Mouse (Mus musculus) adrenal gland, adult 18-20 months (tissue): Measurements from ENCODE around the gene Wipi2. TPM values are rescaled to one million over a fixed set of nuclear protein-coding genes. Genes with fewer than 3 reads are reported as not detected.

Experiments
- DNase-seq, 2 experiments: peaks; one replicate each; pipeline ENCODE4 v3.0.0; 2021 to 2022; ENCODE audit warnings: low spot score in 2 of 2
- total RNA-seq, 2 experiments: library from RNA; stranded (reverse); gene quantifications; 1 replicate in 1 of 2; 2 replicates in 1 of 2; pipeline ENCODE4 v1.2.3; 2021

The Wipi2 gene
- total RNA-seq, 2 experiments from 2014 or later: 104 TPM

- peak; percentile 88 to 89 for DNase-seq
These were observed 90.5 kb downstream of the Wipi2 start for GRCm38 (mm10) chr5:142718037-142718436.

- DNase-seq: no peak
These were observed 91.0 kb downstream of the Wipi2 start for GRCm38 (mm10) chr5:142718486-142718885.

- no peak for DNase-seq
These were observed 92.4 kb downstream of the Wipi2 start for GRCm38 (mm10) chr5:142719897-142720296.

Other genes with a start within 250 kb of the Wipi2 start
- gene Foxk1, start 226.2 kb upstream of the Wipi2 start, total RNA-seq: 10 to 100 TPM; 17.9 to 22.1 TPM
- gene Ap5z1, start 163.8 kb upstream of the Wipi2 start, total RNA-seq: 10 to 100 TPM; 15.4 to 18.1 TPM
- under 1 TPM; 0.10 TPM for gene Papolb, start 97.6 kb upstream of the Wipi2 start, total RNA-seq
- gene Radil, start 76.6 kb upstream of the Wipi2 start, total RNA-seq: 1 to 10 TPM; 3.4 to 5.4 TPM
- 10 to 100 TPM; 46.2 to 55.8 TPM for gene Mmd2, start 18.9 kb upstream of the Wipi2 start, total RNA-seq
- 10 to 100 TPM; 22.9 to 25.0 TPM for gene Slc29a4, start 64.8 kb downstream of the Wipi2 start, total RNA-seq
- gene Tnrc18, start 190.0 kb downstream of the Wipi2 start, total RNA-seq: 10 to 100 TPM; 46.4 to 57.7 TPM